16 mouse cellular contexts compared by ENCODE assay signal in the genomic region with DNA sequence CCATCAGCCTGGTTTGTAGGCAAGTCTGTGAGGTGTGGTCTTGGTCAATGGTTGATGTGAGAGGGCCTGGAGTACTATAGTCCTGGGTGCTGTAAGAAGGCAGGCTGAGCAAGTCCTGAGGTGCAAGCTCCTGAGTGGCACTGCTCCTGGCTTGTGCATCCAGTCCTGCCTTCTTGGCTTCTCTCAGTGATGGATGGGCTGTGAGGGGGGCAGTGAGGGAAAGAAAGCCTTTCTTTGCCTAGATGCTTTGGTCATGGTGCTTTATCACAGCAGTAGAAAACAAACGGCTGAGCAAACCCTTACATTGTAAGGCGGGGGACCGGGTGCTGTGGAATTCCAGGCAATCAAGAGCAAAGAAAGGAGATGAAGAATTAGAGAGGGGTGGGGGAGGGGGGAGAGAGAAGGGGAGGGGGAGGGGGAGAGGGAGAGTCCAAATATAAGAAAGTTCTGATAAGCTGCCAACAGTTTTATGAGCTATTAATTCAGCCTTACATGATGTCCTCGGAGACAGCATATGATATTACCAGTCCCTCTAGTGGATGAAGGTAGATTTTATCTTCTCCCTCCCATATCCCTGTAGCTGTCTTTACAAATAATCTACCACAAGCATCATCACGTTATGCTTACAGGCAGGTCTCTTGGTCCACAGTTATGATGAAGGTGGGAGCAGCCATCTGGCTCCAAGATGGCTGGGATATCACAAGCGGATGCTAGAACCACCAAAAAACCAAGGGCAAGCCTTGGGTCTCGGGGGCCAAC.
DNase-seq lines count a peak whose midpoint lies in the region; ATAC-seq and TF ChIP-seq lines count a peak whose summit lies in the region.
"Had no signal": no experiment of that assay in that cellular context is flagged by ENCODE, and none has a peak within 500 bp of the region (broad histone marks: within the 10 kb centered on the region; RNA-seq: fewer than 3 reads in every experiment).

No protein-coding gene starts in this region.

- H3K36me3 ChIP-seq in lung, postnatal 0 days (ENCODE audit: insufficient read depth, low read length), result no peaks in the 10 kb centered on the region
- H3K36me3 ChIP-seq in hindbrain, embryonic 15.5 days, result no peaks in the 10 kb centered on the region
- no peaks in the 10 kb centered on the region for H3K36me3 ChIP-seq in stomach, postnatal 0 days (ENCODE audit: control insufficient read depth, insufficient read depth, low read length)
- H3K36me3 ChIP-seq: embryonic facial prominence, embryonic 15.5 days; G1E; heart, embryonic 15.5 days; limb, embryonic 15.5 days had no signal

- H3K4me1 ChIP-seq in lung, postnatal 0 days (ENCODE audit: insufficient read depth, low read depth, low read length), result no peaks in the 10 kb centered on the region
- H3K4me1 ChIP-seq in hindbrain, embryonic 15.5 days (replicated peaks), result no peaks in the 10 kb centered on the region
- no peaks in the 10 kb centered on the region for H3K4me1 ChIP-seq in stomach, postnatal 0 days (replicated peaks; ENCODE audit: control insufficient read depth, insufficient read depth)
- H3K4me1 ChIP-seq: heart, embryonic 15.5 days had no signal

- H3K27me3 ChIP-seq in lung, postnatal 0 days (replicated peaks; ENCODE audit: insufficient read depth, low read length), result no peaks in the 10 kb centered on the region
- H3K27me3 ChIP-seq in hindbrain, embryonic 15.5 days, result no peaks in the 10 kb centered on the region
- no peaks in the 10 kb centered on the region for H3K27me3 ChIP-seq in stomach, postnatal 0 days (ENCODE audit: control insufficient read depth, insufficient read depth, low read length)
- H3K27me3 ChIP-seq: embryonic facial prominence, embryonic 15.5 days; heart, embryonic 15.5 days; limb, embryonic 15.5 days had no signal

- no peak for DNase-seq in frontal cortex, postnatal 25 days (ENCODE audit: low spot score in 2 of 2)
- no peak for DNase-seq in lung, postnatal 0 days (ENCODE audit: low spot score)
- no peak for DNase-seq in lung, postnatal 10 days
- DNase-seq in stomach, postnatal 0 days (ENCODE audit: low spot score), result no peak
- DNase-seq in adrenal gland, postnatal 10 days, result no peak
- DNase-seq: adrenal gland, adult 8-10 months; cerebellum, postnatal 10 days; lung, adult 18-20 months; thymus, postnatal 4 days had no signal

- TF ChIP-seq CTCF in lung, postnatal 0 days (IDR thresholded peaks at IDR 0.05), result peak; percentile 13; the same call in 1 of the 2 replicates
- peak; percentile 50 for TF ChIP-seq CTCF in stomach, postnatal 0 days (IDR thresholded peaks at IDR 0.05; ENCODE audit: low read depth)

- no peak overlapping the region for H3K4me2 ChIP-seq in lung, postnatal 0 days (replicated peaks; ENCODE audit: low read depth, low read length)
- no peak overlapping the region for H3K4me2 ChIP-seq in hindbrain, embryonic 15.5 days
- no peak overlapping the region for H3K4me2 ChIP-seq in stomach, postnatal 0 days (replicated peaks; ENCODE audit: low read depth)
- H3K4me2 ChIP-seq: embryonic facial prominence, embryonic 15.5 days; heart, embryonic 15.5 days; limb, embryonic 15.5 days had no signal

- H3K27ac ChIP-seq in lung, postnatal 0 days (ENCODE audit: low read length), result no peak overlapping the region
- no peak overlapping the region for H3K27ac ChIP-seq in hindbrain, embryonic 15.5 days (replicated peaks)
- no peak overlapping the region for H3K27ac ChIP-seq in stomach, postnatal 0 days (replicated peaks)
- H3K27ac ChIP-seq: embryonic facial prominence, embryonic 15.5 days; heart, embryonic 15.5 days; limb, embryonic 15.5 days had no signal

- H3K4me3 ChIP-seq in lung, postnatal 0 days (ENCODE audit: low read depth, low read length), result no peak overlapping the region
- no peak overlapping the region for H3K4me3 ChIP-seq in hindbrain, embryonic 15.5 days
- H3K4me3 ChIP-seq in stomach, postnatal 0 days (ENCODE audit: low read depth, low read length), result no peak overlapping the region
- H3K4me3 ChIP-seq: embryonic facial prominence, embryonic 15.5 days; heart, embryonic 15.5 days; limb, embryonic 15.5 days had no signal

- no peak overlapping the region for H3K9ac ChIP-seq in lung, postnatal 0 days (replicated peaks; ENCODE audit: low read depth)
- no peak overlapping the region for H3K9ac ChIP-seq in hindbrain, embryonic 15.5 days
- H3K9ac ChIP-seq in stomach, postnatal 0 days (ENCODE audit: low read length), result no peak overlapping the region
- H3K9ac ChIP-seq: embryonic facial prominence, embryonic 15.5 days; heart, embryonic 15.5 days; limb, embryonic 15.5 days had no signal

- ATAC-seq in frontal cortex, adult (ENCODE audit: low TSS enrichment), result peak; percentile 67; the same call in 1 of the 2 replicates
- no peak for ATAC-seq in lung, postnatal 0 days
- peak; percentile 61; the same call in 1 of the 2 replicates for ATAC-seq in hindbrain, embryonic 15.5 days (ENCODE audit: low FRiP score, low read depth)
- ATAC-seq in stomach, postnatal 0 days (ENCODE audit: low FRiP score, low TSS enrichment), result no peak
- ATAC-seq: inflammation-experienced regulatory T-cells, adult 6 months had no signal

- H3K9me3 ChIP-seq in lung, postnatal 0 days (ENCODE audit: low read length), result no peaks in the 10 kb centered on the region
- H3K9me3 ChIP-seq in hindbrain, embryonic 15.5 days, result no peaks in the 10 kb centered on the region
- no peaks in the 10 kb centered on the region for H3K9me3 ChIP-seq in stomach, postnatal 0 days (ENCODE audit: control insufficient read depth, low read length)
- H3K9me3 ChIP-seq: embryonic facial prominence, embryonic 15.5 days; G1E; heart, embryonic 15.5 days; limb, embryonic 15.5 days had no signal

- WGBS in lung, postnatal 0 days, result 51% methylated on average over 7 of the region's 7 CpGs
- 40% methylated on average over 7 of the region's 7 CpGs for WGBS in hindbrain, embryonic 15.5 days
- 44% methylated on average over 7 of the region's 7 CpGs for WGBS in stomach, postnatal 0 days

- TF ChIP-seq EP300 in lung, postnatal 0 days (IDR thresholded peaks at IDR 0.05), result no peak
- no peak for TF ChIP-seq EP300 in stomach, postnatal 0 days (optimal IDR thresholded peaks at IDR 0.05)

Comparison
In these comparisons a context has a peak if more than half of its experiments do, and no peak if none do; other contexts are left out.
1. ATAC-seq: peak in frontal cortex, adult (single experiment) and hindbrain, embryonic 15.5 days (single experiment); none in lung, postnatal 0 days (single experiment) and stomach, postnatal 0 days (single experiment).